Mouse (Mus musculus) kidney, adult 2 months (tissue): Measurements from ENCODE around the gene Slc39a11.

Experiments used
- CTCF ChIP-seq: fragments of 200-500 bp; conservative IDR thresholded peaks from 2 replicates; pipeline ENCODE4 v1.5.1; 2011; ENCODE audit warnings: low read depth, mild to moderate bottlenecking, control low read depth, low read length, moderate library complexity, mixed read lengths; ENCODE audit not compliant: insufficient read depth, insufficient read length
- POLR2A ChIP-seq: fragments of 200-500 bp; IDR thresholded peaks from one replicate; pipeline ENCODE4 v1.6.1; 2011; ENCODE audit warnings: low read depth, low read length, control low read depth

DNA sequence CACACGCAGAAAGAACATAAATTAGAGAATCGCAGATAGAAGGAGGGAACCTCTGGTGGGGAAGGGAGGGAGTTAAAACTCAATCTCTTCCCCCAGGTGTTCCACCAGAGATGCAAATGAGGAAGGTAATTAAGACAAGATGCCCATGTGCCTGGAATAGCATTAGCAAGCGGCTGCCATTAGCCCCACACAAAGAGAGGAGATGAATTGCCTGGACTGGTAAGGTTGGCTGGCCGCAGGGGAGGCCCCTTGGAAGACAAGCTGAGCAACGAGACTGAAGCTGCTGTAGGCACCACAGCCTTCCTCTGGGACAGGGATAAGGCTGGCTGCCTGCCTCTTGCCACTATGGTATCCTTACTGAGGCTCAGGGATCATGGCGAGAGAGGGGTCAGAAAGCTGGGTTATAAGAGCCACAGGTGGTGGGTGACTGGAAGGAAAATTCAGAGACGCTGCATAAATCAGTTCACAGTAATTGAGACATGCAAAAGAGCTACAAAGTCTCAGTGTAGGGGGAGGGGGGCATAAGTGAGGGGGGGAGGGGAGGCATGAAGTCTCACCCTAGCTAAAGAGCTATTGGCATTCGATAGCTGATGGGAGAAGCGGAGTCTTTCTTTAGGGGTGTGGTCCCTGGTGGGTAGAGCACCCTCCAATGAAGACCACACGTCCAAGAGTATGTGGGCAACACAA, 340.5 kb downstream of the Slc39a11 start:
- no peak for TF ChIP-seq POLR2A
- TF ChIP-seq CTCF, result no peak
